Mouse (Mus musculus): Measurements from ENCODE around the gene Actl10.

GRCm38 (mm10) chr2:154577744-154578067, 26.1 kb downstream of the Actl10 start:
- TF ChIP-seq CTCF (IDR thresholded peaks at IDR 0.05), result no peak
- TF ChIP-seq EP300 (IDR thresholded peaks at IDR 0.05), result no peak
